10 mouse cellular contexts compared by ENCODE assay signal in the genomic region with DNA sequence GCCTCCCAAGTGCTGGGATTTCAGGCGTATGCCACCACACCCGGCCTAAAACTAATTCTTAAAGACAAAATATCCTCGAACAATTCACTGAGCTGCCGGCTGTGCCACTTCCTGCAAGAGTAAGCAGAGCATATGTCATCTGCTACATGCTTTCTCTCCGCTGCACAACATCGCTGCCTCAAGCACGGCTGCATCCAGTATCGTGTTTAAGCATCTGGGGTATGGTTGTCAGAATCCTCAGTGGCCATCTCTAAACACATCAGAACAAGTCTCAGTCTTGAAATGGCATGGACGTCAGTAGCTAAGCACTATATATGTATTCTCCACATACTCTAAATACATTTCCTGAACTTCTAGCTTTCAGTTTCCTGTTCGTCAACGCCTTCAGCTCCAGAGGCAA. TPM values are rescaled to one million over a fixed set of nuclear protein-coding genes. Genes with fewer than 3 reads are reported as not detected.
A peak's percentile ranks its signal among the peaks of the same experiment; 100 is the strongest.
DNase-seq lines count a peak whose midpoint lies in the region; ATAC-seq lines count a peak whose summit lies in the region.
"Had no signal": no experiment of that assay in that cellular context is flagged by ENCODE, and none has a peak within 500 bp of the region (broad histone marks: within the 10 kb centered on the region; RNA-seq: fewer than 3 reads in every experiment).

No protein-coding gene starts in this region.

- WGBS in kidney, embryonic 14.5 days: 51% methylated on average over 11 of the region's 11 CpGs
- WGBS in midbrain, embryonic 11.5 days: 86% methylated on average over 11 of the region's 11 CpGs

- H3K4me1 ChIP-seq in kidney, embryonic 14.5 days (ENCODE audit: control insufficient read depth, insufficient read depth, low read length): peaks cover 16% of the 10 kb centered on the region; the same call in 1 of the 2 replicates
- no peaks in the 10 kb centered on the region for H3K4me1 ChIP-seq in midbrain, embryonic 11.5 days (ENCODE audit: control insufficient read depth, insufficient read depth, low read length)

- H3K27me3 ChIP-seq in kidney, embryonic 14.5 days (ENCODE audit: control insufficient read depth, insufficient read depth, low read length): no peaks in the 10 kb centered on the region
- H3K27me3 ChIP-seq in midbrain, embryonic 11.5 days (ENCODE audit: control insufficient read depth, insufficient read depth, low read length): no peaks in the 10 kb centered on the region

- H3K27ac ChIP-seq in kidney, embryonic 14.5 days (ENCODE audit: low read depth, low read length): no peak overlapping the region
- H3K27ac ChIP-seq in midbrain, embryonic 11.5 days (ENCODE audit: low read depth, low read length): no peak overlapping the region

- peak overlapping the region; percentile 10 for H3K4me2 ChIP-seq in kidney, embryonic 14.5 days (replicated peaks; ENCODE audit: low read depth, low read length)
- H3K4me2 ChIP-seq in midbrain, embryonic 11.5 days: no peak overlapping the region

- ATAC-seq in kidney, embryonic 14.5 days (ENCODE audit: low FRiP score, low TSS enrichment): no peak
- ATAC-seq in midbrain, embryonic 11.5 days (ENCODE audit: low FRiP score): no peak

- H3K9ac ChIP-seq in kidney, embryonic 14.5 days (ENCODE audit: low read depth, low read length): no peak overlapping the region
- no peak overlapping the region for H3K9ac ChIP-seq in midbrain, embryonic 11.5 days (ENCODE audit: low read length)

- peak overlapping the region; percentile 7; the same call in 1 of the 2 replicates for H3K4me3 ChIP-seq in kidney, embryonic 14.5 days (ENCODE audit: low read length)
- H3K4me3 ChIP-seq in midbrain, embryonic 11.5 days (ENCODE audit: low read depth, low read length): no peak overlapping the region

- no peaks in the 10 kb centered on the region for H3K9me3 ChIP-seq in kidney, embryonic 14.5 days (ENCODE audit: control insufficient read depth, low read length)
- no peaks in the 10 kb centered on the region for H3K9me3 ChIP-seq in midbrain, embryonic 11.5 days (ENCODE audit: control insufficient read depth, low read length)

- DNase-seq in kidney, adult 11 months: no peak
- DNase-seq in CD8-positive naive resting alpha-beta T cell, adult 2 months (ENCODE audit: low read depth in 2 of 2, low spot score in 2 of 2): peak; percentile 24 to 46
- peak; percentile 26 to 27 for DNase-seq in heart, postnatal 10 days
- peak; percentile 72 for DNase-seq in naive thymus-derived CD4-positive, alpha-beta T cell, adult 2 months (ENCODE audit: low read depth)
- no peak for DNase-seq in cerebellum, adult 11 months
- no peak for DNase-seq in midbrain, embryonic 11.5 days (ENCODE audit: low spot score, missing footprints)
- no peak for DNase-seq in cerebellum, adult 9-10 months
- DNase-seq: gastrocnemius, postnatal 14 days; left cerebral cortex, postnatal 4 days had no signal

- intact Hi-C loops in heart, postnatal 10 days (cut with DNase I): no loop called here

- no peaks in the 10 kb centered on the region for H3K36me3 ChIP-seq in kidney, embryonic 14.5 days (ENCODE audit: control insufficient read depth, insufficient read depth, low read length)
- no peaks in the 10 kb centered on the region for H3K36me3 ChIP-seq in midbrain, embryonic 11.5 days (ENCODE audit: control insufficient read depth, insufficient read depth, low read length)

RNA-seq across cellular contexts. Expression of gene Fkbp5, which starts 49.6 kb away (rescaled TPM):
- polyA plus RNA-seq in kidney, embryonic 14.5 days (2014; fragmentation: Nextera tagmentation; extraction: Ambion mirVana): 10.0 and 14.0 TPM in 2 replicates
- 10 to 100 TPM in 1 of 2 experiments, 1 to 10 TPM in 1; 9.8 to 52.9 TPM for total RNA-seq in heart, postnatal 10 days (2021)
- 9.8 and 10.9 TPM in 2 replicates for polyA plus RNA-seq in midbrain, embryonic 11.5 days (2014; fragmentation: Nextera tagmentation; extraction: Ambion mirVana)

Comparison
In these comparisons a context has a peak if more than half of its experiments do, and no peak if none do; other contexts are left out.
1. DNase-seq: peak in CD8-positive naive resting alpha-beta T cell, adult 2 months (2 of 2), heart, postnatal 10 days (2 of 2) and naive thymus-derived CD4-positive, alpha-beta T cell, adult 2 months (single experiment); none in kidney, adult 11 months (single experiment), cerebellum, adult 11 months (single experiment), midbrain, embryonic 11.5 days (single experiment) and cerebellum, adult 9-10 months (single experiment).